Mouse (Mus musculus) C2C12 (cell line): ENCODE measurements around the gene Gatad2a.

Experiments used
- CEBPB ChIP-seq: IDR thresholded peaks from one replicate; pipeline ENCODE4 v1.6.1; 2011; ENCODE audit warnings: low read depth, mild to moderate bottlenecking, control low read depth, moderate library complexity
- CTCF ChIP-seq: IDR thresholded peaks from one replicate; pipeline ENCODE4 v1.5.1; 2011; ENCODE audit not compliant: control insufficient read depth, insufficient read depth, insufficient read length
- FOSL1 ChIP-seq: IDR thresholded peaks from one replicate; pipeline ENCODE4 v1.8.0; 2011; ENCODE audit warnings: mild to moderate bottlenecking, low read length; ENCODE audit not compliant: poor library complexity, insufficient read depth, severe bottlenecking
- MAX ChIP-seq: IDR thresholded peaks from one replicate; pipeline ENCODE4 v1.6.1; 2011; ENCODE audit warnings: mild to moderate bottlenecking, control low read depth
- MYOG ChIP-seq: IDR thresholded peaks from one replicate; pipeline ENCODE4 v1.6.1; 2011; ENCODE audit not compliant: control insufficient read depth, insufficient read length; ENCODE audit errors: extremely low read depth
- USF1 ChIP-seq: IDR thresholded peaks from one replicate; pipeline ENCODE4 v1.6.1; 2011; ENCODE audit warnings: low read depth, mild to moderate bottlenecking, control low read depth, moderate library complexity

DNA sequence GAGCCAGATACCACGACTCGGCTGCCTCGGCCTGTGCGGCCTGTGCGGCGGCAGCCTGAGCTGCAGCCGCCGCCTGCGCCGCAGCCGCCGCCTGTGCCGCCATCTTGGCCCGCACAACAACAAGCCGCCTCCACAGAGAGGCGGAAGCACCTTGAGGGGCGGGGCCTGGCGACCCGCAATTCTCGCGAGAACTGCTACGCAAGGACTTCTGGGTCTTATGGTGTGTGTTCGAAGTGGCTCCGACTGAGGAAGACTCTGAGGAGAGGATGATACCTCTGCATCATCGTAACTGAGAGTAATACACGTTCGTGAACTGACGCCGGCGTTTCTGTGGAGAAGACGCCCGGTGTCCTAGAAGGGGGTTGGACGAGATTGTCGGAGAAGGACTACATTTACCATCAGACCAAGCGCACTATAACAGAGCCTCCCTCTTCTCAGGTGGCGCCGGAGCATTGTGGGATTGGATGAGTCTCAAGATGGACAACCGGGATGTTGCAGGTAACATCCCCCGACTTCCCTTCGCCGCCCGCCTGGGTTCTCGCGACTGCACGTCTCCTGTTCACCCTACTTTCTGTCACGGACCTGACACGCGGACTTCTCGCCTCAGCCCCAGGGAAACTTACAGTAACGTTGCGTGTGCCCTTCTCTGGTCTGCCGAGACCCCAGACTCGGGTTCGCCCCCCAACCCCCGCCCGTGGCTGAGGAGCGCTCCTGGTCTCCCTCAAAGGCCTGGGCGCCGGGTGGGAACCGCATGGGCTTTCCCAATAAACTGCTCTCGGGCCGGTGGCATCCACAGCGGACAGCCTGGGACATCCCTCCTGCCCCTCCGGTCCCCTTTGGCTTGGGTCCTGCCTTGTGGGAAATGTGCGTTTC, 46.6 kb upstream of the Gatad2a start, which contains the start of the genes Mau2 and Sugp1:
- no peak for TF ChIP-seq CTCF
- no peak for TF ChIP-seq USF1
- no peak for TF ChIP-seq MAX
- TF ChIP-seq CEBPB, result no peak
- no peak for TF ChIP-seq MYOG
- TF ChIP-seq FOSL1, result no peak
